Mouse (Mus musculus) olfactory bulb, adult 2 months (tissue): Measurements from ENCODE around the gene Ube2r2.

Experiments used
- CTCF ChIP-seq: fragments of 200-500 bp; IDR thresholded peaks from 2 replicates; pipeline ENCODE4 v1.5.1; 2012; ENCODE audit warnings: low read depth, mild to moderate bottlenecking, low read length, moderate library complexity; ENCODE audit not compliant: insufficient read depth
- POLR2A ChIP-seq: fragments of 200-500 bp; IDR thresholded peaks from 2 replicates; pipeline ENCODE4 v1.6.1; 2012; ENCODE audit warnings: mild to moderate bottlenecking, low read depth, low read length, moderate library complexity; ENCODE audit not compliant: insufficient read depth

- TF ChIP-seq POLR2A (no peak), CTCF (no peak)
Measured at GRCm38 (mm10) chr4:41189809-41190208, 54.3 kb downstream of the Ube2r2 start.
